Mouse (Mus musculus) ES-E14 (cell line): ENCODE data around the gene Blvrb. TPM values are rescaled to one million over a fixed set of nuclear protein-coding genes. Genes with fewer than 3 reads are reported as not detected.
A peak's percentile ranks its signal among the peaks of the same experiment; 100 is the strongest.

Source experiments
- DNase-seq: peaks from one replicate; pipeline ENCODE4 v3.0.0-alpha.2; 2013; ENCODE audit warnings: low read depth, low spot score
- H3K27ac ChIP-seq: 2 replicates; pipeline ENCODE4 v1.5.1; 2012; ENCODE audit warnings: low read depth, mild to moderate bottlenecking, low read length, moderate library complexity, mixed read lengths; ENCODE audit not compliant: poor library complexity, insufficient read depth, severe bottlenecking
- H3K36me3 ChIP-seq: 2 replicates; pipeline ENCODE4 v1.6.1; 2012; ENCODE audit warnings: mild to moderate bottlenecking, low read length, moderate library complexity, mixed read lengths; ENCODE audit not compliant: control insufficient read depth, poor library complexity, insufficient read depth, severe bottlenecking
- H3K4me1 ChIP-seq, 2 experiments: fragments of 150-350 bp in 1 of 2; sonication (generic) in 1 of 2; 2 replicates each; pipeline ENCODE4 v1.6.1; 2012; ENCODE audit warnings: low read length in 2 of 2, mild to moderate bottlenecking in 1 of 2, mixed read lengths in 1 of 2; ENCODE audit not compliant: control insufficient read depth in 2 of 2, insufficient read depth in 2 of 2, poor library complexity in 1 of 2
- H3K4me3 ChIP-seq, 2 experiments: fragments of 150-350 bp in 1 of 2; sonication (generic) in 1 of 2; 2 replicates each; pipeline ENCODE4 v1.5.1; 2012; ENCODE audit warnings: low read length in 2 of 2, low read depth in 1 of 2, mild to moderate bottlenecking in 1 of 2, mixed read lengths in 1 of 2; ENCODE audit not compliant: insufficient read depth in 1 of 2, poor library complexity in 1 of 2, severe bottlenecking in 1 of 2
- H3K9ac ChIP-seq: 2 replicates; pipeline ENCODE4 v1.6.1; 2012; ENCODE audit warnings: low read depth, mild to moderate bottlenecking, low read length, mixed read lengths; ENCODE audit not compliant: poor library complexity, insufficient read depth, severe bottlenecking
- H3K9me3 ChIP-seq: fragments of 150-350 bp; sonication (generic); 2 replicates; pipeline ENCODE4 v1.6.1; 2012; ENCODE audit warnings: low read depth, mild to moderate bottlenecking, low read length; ENCODE audit not compliant: control insufficient read depth, insufficient read depth
- CHD2 ChIP-seq: IDR thresholded peaks from 2 replicates; pipeline ENCODE4 v1.6.1; 2014; ENCODE audit warnings: mild to moderate bottlenecking, low read depth, low read length, inconsistent platforms
- HCFC1 ChIP-seq: IDR thresholded peaks from 2 replicates; pipeline ENCODE4 v1.6.1; 2012; ENCODE audit warnings: low read length, inconsistent platforms, borderline replicate concordance; ENCODE audit not compliant: insufficient read depth
- MAFK ChIP-seq: IDR thresholded peaks from 2 replicates; pipeline ENCODE4 v1.6.1; 2014; ENCODE audit warnings: mild to moderate bottlenecking, low read depth, low read length, inconsistent platforms; ENCODE audit not compliant: insufficient read depth
- ZC3H11A ChIP-seq: IDR thresholded peaks from 2 replicates; pipeline ENCODE4 v1.6.1; 2012; ENCODE audit warnings: low read depth, mild to moderate bottlenecking, inconsistent platforms, low read length, borderline replicate concordance
- ZNF384 ChIP-seq: IDR thresholded peaks from 2 replicates; pipeline ENCODE4 v1.6.1; 2012; ENCODE audit warnings: low read depth, low read length, inconsistent platforms
- in situ Hi-C, 2 experiments: fragments of 600-800 bp; cut with MboI; formaldehyde crosslinking; loops; one replicate each; pipeline ENCODE4 v1.15.1; 2025; ENCODE audit warnings: low sequenced_read_pairs in 2 of 2, inconsistent platforms in 1 of 2; ENCODE audit not compliant: unreplicated experiment in 2 of 2
- total RNA-seq: library from RNA; depleted of rRNA; stranded (reverse); fragments of 300-350 nt; gene quantifications from 2 replicates; pipeline ENCODE4 v1.2.3, GENCODE M21; 2012

Blvrb gene
- total RNA-seq, 1 experiment, result 29.6 TPM

DNA sequence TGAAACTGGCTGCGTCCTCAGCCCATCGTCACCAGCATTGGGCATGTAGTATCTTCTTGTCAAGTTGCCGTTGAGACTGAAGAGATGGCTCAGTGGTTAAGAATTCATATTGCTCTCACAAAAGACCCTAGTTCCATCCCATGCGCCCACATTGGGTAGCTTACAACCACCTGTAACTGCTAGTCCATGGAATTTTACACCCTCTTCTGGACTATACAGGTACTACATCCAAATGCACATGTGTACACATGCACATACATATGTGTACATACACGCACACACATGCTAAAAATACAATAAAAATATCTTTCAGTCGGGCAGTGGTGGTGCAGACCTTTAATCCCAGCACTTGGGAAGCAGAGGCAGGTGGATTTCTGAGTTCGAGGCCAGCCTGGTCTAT lies 41.3 kb upstream of the Blvrb start:
- Histone ChIP-seq H3K9me3 (no peaks in the 10 kb centered on the region), H3K4me3 (no peak overlapping the region), H3K36me3 (no peaks in the 10 kb centered on the region), H3K9ac (no peak overlapping the region), H3K4me1 (peaks cover 0 to 9% of the 10 kb centered on the region in 2 experiments; a peak in 1 of 4 replicates), H3K27ac (no peak overlapping the region)
- in situ Hi-C loops, result no loop called here
- no peak for DNase-seq
- TF ChIP-seq ZC3H11A, result no peak
- TF ChIP-seq ZNF384, result no peak
- no peak for TF ChIP-seq HCFC1
- no peak for TF ChIP-seq CHD2
- no peak for TF ChIP-seq MAFK

DNA sequence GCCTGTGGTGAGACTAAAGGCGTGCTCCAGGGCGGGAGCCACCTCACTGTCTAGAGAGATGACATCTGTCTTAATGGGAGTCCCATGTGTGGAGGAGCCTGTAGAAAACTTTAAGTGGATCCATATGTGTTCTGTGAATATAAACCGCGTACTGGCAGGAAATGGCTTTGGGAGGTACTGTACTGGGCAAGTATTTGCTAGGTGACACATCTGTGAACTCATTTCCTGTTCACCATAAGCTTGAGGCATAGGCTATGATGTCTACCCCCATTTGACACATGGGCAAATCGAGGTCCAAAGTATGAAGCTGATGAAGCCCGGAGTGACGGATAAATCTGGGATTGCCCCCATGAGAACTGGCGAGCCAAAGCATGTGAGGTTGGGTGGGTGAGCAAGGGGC lies 40.0 kb upstream of the Blvrb start:
- Histone ChIP-seq H3K4me3 (peak overlapping the region; percentile 67 to 68; a peak in 3 of 4 replicates), H3K4me1 (peaks cover 0 to 9% of the 10 kb centered on the region in 2 experiments; a peak in 1 of 4 replicates), H3K36me3 (no peaks in the 10 kb centered on the region), H3K9me3 (no peaks in the 10 kb centered on the region), H3K27ac (no peak overlapping the region), H3K9ac (no peak overlapping the region)
- no peak for DNase-seq
- in situ Hi-C loops, result no loop called here
- TF ChIP-seq HCFC1, result no peak
- no peak for TF ChIP-seq CHD2
- no peak for TF ChIP-seq ZC3H11A
- TF ChIP-seq ZNF384, result no peak
- no peak for TF ChIP-seq MAFK

DNA sequence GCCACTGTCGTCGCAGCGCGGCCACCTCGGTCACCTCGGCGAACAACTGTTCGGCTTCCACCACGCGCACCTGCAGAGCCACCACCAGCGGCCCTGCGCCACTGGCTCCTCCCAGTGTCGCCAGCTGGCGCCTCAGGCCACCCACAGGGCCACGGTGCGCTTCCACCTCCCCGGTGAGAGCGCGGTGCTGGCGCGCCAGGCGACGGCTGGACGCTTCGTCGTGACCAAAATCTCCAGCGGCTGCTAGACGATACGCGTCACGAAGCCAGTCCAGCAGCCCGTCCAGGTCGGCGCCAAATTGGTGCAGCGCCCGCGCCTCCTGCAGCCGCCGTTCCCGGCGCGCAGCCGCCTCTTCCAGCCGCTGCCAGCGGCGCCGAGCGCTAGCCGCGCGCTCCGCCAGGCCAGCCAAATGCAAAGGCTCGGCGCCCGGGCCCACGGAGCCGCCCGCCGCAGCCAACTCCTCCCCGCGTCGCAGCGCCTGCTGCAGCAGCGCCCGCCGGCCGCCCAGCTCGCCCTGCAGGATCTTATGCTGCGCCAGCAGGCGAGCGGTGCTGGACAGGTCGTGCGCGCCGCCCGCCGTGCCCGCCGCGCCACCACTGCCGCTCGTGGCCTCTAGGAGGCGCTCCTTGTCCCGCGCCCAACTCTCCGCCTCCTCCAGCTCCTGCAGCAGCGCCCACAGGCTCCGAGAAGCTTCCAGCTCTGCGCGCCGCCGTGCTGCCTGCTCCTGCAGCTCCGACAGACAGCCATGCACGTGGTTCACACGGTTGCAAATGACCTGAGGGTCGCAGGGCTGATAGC lies 39.2 kb upstream of the Blvrb start:
- peaks cover 0 to 9% of the 10 kb centered on the region in 2 experiments; a peak in 1 of 4 replicates for H3K4me1 ChIP-seq
- DNase-seq, result no peak
- TF ChIP-seq HCFC1 (no peak; the same call in 1 of the 2 replicates), ZNF384 (no peak), CHD2 (no peak), MAFK (no peak), ZC3H11A (no peak)
- H3K27ac ChIP-seq, result no peak overlapping the region
- in situ Hi-C loops, result no loop called here
- H3K9me3 ChIP-seq, result no peaks in the 10 kb centered on the region
- peak overlapping the region; percentile 67 to 68 for H3K4me3 ChIP-seq
- H3K9ac ChIP-seq, result peak overlapping the region; percentile 16
- H3K36me3 ChIP-seq, result no peaks in the 10 kb centered on the region

DNA sequence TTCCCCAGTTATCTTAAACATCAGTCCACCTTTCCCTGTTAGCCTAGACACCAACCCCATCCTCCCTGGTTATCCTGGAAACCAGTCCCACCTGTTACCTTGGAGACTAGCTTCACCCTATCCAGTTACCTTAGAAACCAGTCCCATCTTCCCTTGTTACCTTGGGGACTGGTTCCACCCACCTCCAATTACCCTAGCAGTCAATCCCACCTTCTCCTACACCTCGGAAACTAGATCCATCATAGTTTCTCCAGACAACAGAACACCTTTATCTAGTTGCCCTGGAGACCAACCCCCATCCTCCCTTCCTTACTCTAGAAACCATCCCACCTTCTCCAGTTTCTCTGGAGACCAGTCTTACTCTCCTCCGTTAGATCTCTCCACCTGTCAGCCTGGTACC lies 30.6 kb upstream of the Blvrb start:
- DNase-seq, result no peak
- Histone ChIP-seq H3K9ac (no peak overlapping the region), H3K27ac (no peak overlapping the region), H3K9me3 (no peaks in the 10 kb centered on the region), H3K4me3 (no peak overlapping the region), H3K4me1 (peaks cover 0 to 3% of the 10 kb centered on the region in 2 experiments; a peak in 1 of 4 replicates), H3K36me3 (no peaks in the 10 kb centered on the region)
- TF ChIP-seq ZC3H11A (no peak), ZNF384 (no peak), CHD2 (no peak), MAFK (no peak), HCFC1 (no peak)
- in situ Hi-C loops, result no loop called here
